Mouse (Mus musculus): ENCODE data around the gene Prkag3.

Gene Prkag3

DNA sequence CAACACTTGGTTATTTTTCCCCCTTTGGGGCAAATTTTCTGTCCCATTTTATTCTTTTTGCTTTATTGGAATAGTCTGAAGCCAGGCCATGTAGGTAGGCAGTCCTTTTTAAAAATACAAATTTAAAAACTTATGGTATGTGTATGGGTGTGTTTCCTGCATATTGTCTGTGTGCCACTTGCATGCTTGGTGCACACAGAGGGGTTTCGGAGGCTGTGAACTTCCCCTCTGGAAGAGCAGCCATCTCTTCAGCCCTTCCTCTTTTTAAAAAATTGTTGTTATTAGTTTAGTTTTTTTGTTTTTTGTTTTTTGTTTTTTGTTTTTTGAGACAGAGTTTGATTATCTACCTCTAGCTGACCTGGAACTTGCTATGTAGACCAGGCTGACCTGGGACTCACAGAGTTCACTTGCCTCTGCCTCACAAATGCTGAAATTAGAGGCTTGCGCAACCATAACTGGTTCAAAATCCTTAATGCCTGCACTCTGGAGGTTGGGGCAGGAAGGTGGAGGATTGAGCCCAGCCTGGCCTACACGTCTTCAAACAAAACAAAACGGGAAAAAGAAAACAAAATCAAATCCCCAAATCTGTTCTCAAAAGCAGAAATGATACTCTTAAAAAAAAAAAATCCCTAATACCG lies 36.4 kb downstream of the Prkag3 start:
- DNase-seq: no peak

GRCm38 (mm10) chr1:74712046-74712445 lies 37.0 kb downstream of the Prkag3 start:
- DNase-seq: no peak

GRCm38 (mm10) chr1:74709566-74709965 lies 39.5 kb downstream of the Prkag3 start:
- DNase-seq: no peak

DNA sequence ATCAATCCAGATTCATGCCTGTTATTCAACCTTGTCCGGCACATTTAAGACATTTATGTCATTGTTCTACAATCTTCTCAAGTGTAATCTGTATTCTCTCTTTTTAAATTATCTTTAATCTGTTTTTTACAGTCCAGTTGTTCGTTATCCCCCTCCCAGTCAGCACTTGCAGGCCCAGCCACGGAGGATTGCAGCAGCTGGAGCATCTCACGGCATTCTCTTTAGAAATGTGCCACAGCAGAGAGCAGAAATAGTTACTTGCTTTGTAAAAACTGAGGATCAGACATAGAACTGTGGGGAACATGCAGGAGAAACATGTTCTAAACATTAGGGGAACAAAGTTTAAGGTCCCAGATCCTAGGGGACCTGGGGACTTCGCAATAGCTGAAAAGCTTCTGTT lies 44.0 kb downstream of the Prkag3 start:
- DNase-seq: no peak

- no peak for DNase-seq
Observed at GRCm38 (mm10) chr1:74704156-74704555, 44.9 kb downstream of the Prkag3 start.

- DNase-seq: no peak
Observed at GRCm38 (mm10) chr1:74702142-74702553, 46.9 kb downstream of the Prkag3 start.

- DNase-seq: no peak
Observed at GRCm38 (mm10) chr1:74698791-74699190, 50.2 kb downstream of the Prkag3 start.

DNA sequence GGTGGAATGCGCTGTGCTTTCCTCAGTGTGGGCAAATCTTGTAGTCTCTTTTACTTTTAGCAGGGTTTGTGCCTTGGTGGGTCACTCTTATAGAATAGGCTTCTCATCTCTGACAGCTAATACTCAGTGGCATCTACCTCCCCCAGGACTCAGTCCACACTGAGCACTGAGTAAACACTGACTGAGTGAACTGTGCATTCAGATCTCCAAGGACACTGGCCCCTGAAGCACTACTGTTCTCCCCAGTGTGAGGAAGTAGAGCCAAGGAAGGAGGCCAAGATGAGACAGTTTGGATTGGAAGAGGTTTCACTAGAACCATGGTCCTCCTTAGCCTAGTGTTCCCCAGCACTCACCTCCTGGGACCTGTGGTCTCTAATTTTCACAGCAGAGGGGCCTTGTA lies 50.7 kb downstream of the Prkag3 start:
- no peak for DNase-seq

GRCm38 (mm10) chr1:74697416-74697815 lies 51.6 kb downstream of the Prkag3 start:
- no peak for DNase-seq

DNA sequence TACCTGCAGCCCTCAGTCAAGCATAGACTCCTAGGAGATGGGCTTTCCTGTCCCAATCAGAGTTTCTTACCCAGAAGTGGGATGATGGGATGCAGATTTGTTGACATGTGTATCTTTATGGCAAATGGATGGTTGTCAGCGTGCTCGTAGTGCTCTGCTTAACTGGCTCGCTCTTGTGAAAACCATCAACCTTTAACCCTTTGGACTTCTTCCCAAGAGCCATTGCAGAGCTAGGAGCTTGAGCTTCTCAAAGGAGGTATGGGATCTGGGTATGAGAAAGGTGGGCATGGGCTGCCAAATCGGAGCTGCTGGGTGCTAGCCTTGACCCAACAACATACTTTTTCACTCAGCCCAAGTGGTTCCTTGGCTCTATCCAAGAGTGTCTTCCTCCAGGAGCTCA lies 53.2 kb downstream of the Prkag3 start:
- DNase-seq: no peak

DNA sequence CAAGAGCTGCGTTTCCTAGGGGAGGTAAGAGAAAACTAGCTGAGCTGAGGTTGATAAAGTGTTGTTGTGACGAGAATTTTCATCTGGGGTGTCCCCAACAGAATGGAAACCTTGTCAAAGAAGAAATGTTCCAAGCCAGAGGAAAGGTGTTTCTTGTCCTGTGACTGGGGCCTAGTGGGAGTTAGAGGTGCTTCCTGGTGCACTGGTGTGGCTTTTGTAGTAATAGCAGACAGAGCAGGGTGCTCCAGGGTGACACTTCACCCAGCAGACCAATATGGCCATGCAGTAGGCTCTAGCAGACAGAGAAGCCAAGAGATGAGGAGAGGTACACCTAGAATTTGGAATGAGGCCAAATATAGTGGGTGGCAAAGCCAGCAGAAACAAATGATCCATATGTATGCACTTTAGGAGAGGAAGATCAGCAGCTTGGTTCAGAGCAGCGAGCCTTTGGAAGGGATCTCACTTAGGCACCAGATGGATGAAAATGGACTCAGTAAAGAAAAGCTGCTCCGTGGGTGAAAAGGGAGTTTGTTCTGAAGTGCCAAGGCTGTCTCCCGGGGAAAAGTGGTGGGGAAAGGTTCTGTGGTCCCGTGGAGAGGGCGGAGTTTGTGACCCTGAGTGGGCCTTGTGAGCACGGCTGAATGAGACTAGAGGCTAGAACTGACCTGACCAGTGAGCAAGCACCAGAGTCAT lies 55.0 kb downstream of the Prkag3 start:
- DNase-seq: no peak
